ENCODE assay signal across 9 mouse cellular contexts in the genomic region with DNA sequence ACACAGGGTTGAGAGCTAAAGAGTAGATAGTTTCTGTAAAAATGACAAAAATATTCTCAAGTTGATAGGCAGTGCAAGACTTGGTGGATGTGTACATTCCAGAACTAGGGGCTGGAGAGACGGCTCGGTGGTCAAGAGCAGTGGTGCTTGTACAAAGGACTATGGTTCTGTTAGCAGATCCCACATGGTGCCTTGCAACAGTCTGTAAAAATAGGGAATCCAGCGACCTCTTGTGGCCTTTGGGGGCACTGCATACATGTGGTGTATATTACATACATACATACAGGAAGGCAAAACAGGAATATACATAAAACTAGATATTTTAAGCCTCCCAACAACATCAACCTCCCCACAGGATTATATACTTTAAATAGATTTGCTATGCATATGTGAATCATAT. TPM values are rescaled to one million over a fixed set of nuclear protein-coding genes. Genes with fewer than 3 reads are reported as not detected.
DNase-seq lines count a peak whose midpoint lies in the region; ATAC-seq and TF ChIP-seq lines count a peak whose summit lies in the region.
"Had no signal": no experiment of that assay in that cellular context is flagged by ENCODE, and none has a peak within 500 bp of the region (broad histone marks: within the 10 kb centered on the region; RNA-seq: fewer than 3 reads in every experiment).

No protein-coding gene starts in this region.

- H3K36me3 ChIP-seq in heart, postnatal 0 days (replicated peaks; ENCODE audit: control insufficient read depth, insufficient read depth, low read length): no peaks in the 10 kb centered on the region
- no peaks in the 10 kb centered on the region for H3K36me3 ChIP-seq in heart, embryonic 10.5 days

- 0 out of 2 replicates have a peak, but pooled peaks cover 4% of the 10 kb centered on the region for H3K9me3 ChIP-seq in heart, postnatal 0 days (replicated peaks; ENCODE audit: control insufficient read depth, low read length)
- no peaks in the 10 kb centered on the region for H3K9me3 ChIP-seq in heart, embryonic 10.5 days

- no peak for ATAC-seq in heart, postnatal 0 days (ENCODE audit: insufficient read depth, low read depth)
- ATAC-seq in erythroid progenitor cell, adult 5-6 weeks (replicated peaks; ENCODE audit: low FRiP score, poor library complexity, severe bottlenecking): no peak

- DNase-seq in heart, postnatal 0 days (ENCODE audit: low spot score): no peak
- no peak for DNase-seq in heart, embryonic 10.5 days (ENCODE audit: low spot score)
- peak; percentile 12 for DNase-seq in urinary bladder, adult 2 months (ENCODE audit: low spot score)
- no peak for DNase-seq in urinary bladder, adult 18-20 months (ENCODE audit: low spot score in 2 of 2)
- DNase-seq in lung, postnatal 10 days: peak; percentile 57
- DNase-seq in frontal cortex, postnatal 25 days (ENCODE audit: low spot score in 2 of 2): no peak
- DNase-seq in adrenal gland, postnatal 14 days: no peak
- DNase-seq: adrenal gland, adult 2 months had no signal

- WGBS in heart, postnatal 0 days: 65% methylated on average over 3 of the region's 3 CpGs
- WGBS in heart, embryonic 10.5 days: 62% methylated on average over 3 of the region's 3 CpGs

- TF ChIP-seq EP300 in heart, postnatal 0 days (IDR thresholded peaks at IDR 0.05; ENCODE audit: low read depth): no peak

- H3K4me1 ChIP-seq in heart, postnatal 0 days (ENCODE audit: control insufficient read depth, insufficient read depth): peaks cover 7% of the 10 kb centered on the region
- peaks cover 34% of the 10 kb centered on the region for H3K4me1 ChIP-seq in heart, embryonic 10.5 days

- TF ChIP-seq CTCF in heart, postnatal 0 days (IDR thresholded peaks at IDR 0.05; ENCODE audit: low read depth): 0 out of 2 replicates have a peak, but pooled peaks have one; percentile 28

- no peak overlapping the region for H3K4me3 ChIP-seq in heart, postnatal 0 days (ENCODE audit: low read depth, low read length)
- no peak overlapping the region for H3K4me3 ChIP-seq in heart, embryonic 10.5 days

- H3K27ac ChIP-seq in heart, postnatal 0 days (ENCODE audit: low read depth): no peak overlapping the region
- no peak overlapping the region for H3K27ac ChIP-seq in heart, embryonic 10.5 days

- H3K4me2 ChIP-seq in heart, postnatal 0 days (ENCODE audit: low read depth, low read length): no peak overlapping the region

- no peaks in the 10 kb centered on the region for H3K27me3 ChIP-seq in heart, postnatal 0 days (ENCODE audit: control insufficient read depth, insufficient read depth, low read length)
- peaks cover 19% of the 10 kb centered on the region for H3K27me3 ChIP-seq in heart, embryonic 10.5 days (ENCODE audit: insufficient read depth, poor library complexity, severe bottlenecking)

- no peak overlapping the region for H3K9ac ChIP-seq in heart, postnatal 0 days (replicated peaks; ENCODE audit: low read depth, low read length)

RNA-seq across cellular contexts. Expression of gene Timp2, which starts 12.8 kb away (rescaled TPM):
- 77.5 and 78.5 TPM in 2 replicates for total RNA-seq in heart, postnatal 0 days (2014; rRNA removed; ENCODE audit: low replicate concordance)
- 61.9 and 65.5 TPM in 2 replicates for polyA plus RNA-seq in heart, postnatal 0 days (2015; fragmentation: Nextera tagmentation; extraction: Ambion mirVana)
- polyA plus RNA-seq in heart, embryonic 10.5 days (2016; fragmentation: Nextera tagmentation; extraction: Ambion mirVana): 37.4 and 39.2 TPM in 2 replicates
- 600 and 646 TPM in 2 replicates for polyA plus RNA-seq in urinary bladder, adult 2 months (2012; rRNA removed)
- total RNA-seq in erythroid progenitor cell, adult 5-6 weeks (2015; ENCODE audit: low replicate concordance): 11.3 and 14.1 TPM in 2 replicates
- 9.0 and 16.9 TPM in 2 replicates for total RNA-seq in erythroid progenitor cell, adult 5-6 weeks (2017; ENCODE audit: low replicate concordance)
- 78.9 and 94.3 TPM in 2 replicates for total RNA-seq in adrenal gland, postnatal 14 days (2021)

RNA-seq across cellular contexts. Expression of gene Cep295nl, which starts 26.0 kb away (rescaled TPM):
- total RNA-seq in heart, postnatal 0 days (2014; rRNA removed; ENCODE audit: low replicate concordance): not detected in 2 replicates
- polyA plus RNA-seq in heart, postnatal 0 days (2015; fragmentation: Nextera tagmentation; extraction: Ambion mirVana): 0.19 and 0.31 TPM in 2 replicates
- polyA plus RNA-seq in heart, embryonic 10.5 days (2016; fragmentation: Nextera tagmentation; extraction: Ambion mirVana): 0.20 and 0.38 TPM in 2 replicates
- 1.3 and 2.3 TPM in 2 replicates for polyA plus RNA-seq in urinary bladder, adult 2 months (2012; rRNA removed)
- total RNA-seq in erythroid progenitor cell, adult 5-6 weeks (2015; ENCODE audit: low replicate concordance): not detected in 2 replicates
- not detected in 2 replicates for total RNA-seq in erythroid progenitor cell, adult 5-6 weeks (2017; ENCODE audit: low replicate concordance)
- 0.67 and 1.7 TPM in 2 replicates for total RNA-seq in adrenal gland, postnatal 14 days (2021)
- polyA plus RNA-seq: adrenal gland, adult 2 months had no signal

RNA-seq across cellular contexts. Expression of gene Lgals3bp, which starts 33.6 kb away (rescaled TPM):
- total RNA-seq in heart, postnatal 0 days (2014; rRNA removed; ENCODE audit: low replicate concordance): 77.9 and 83.1 TPM in 2 replicates
- 27.6 and 28.6 TPM in 2 replicates for polyA plus RNA-seq in heart, postnatal 0 days (2015; fragmentation: Nextera tagmentation; extraction: Ambion mirVana)
- 5.1 and 6.2 TPM in 2 replicates for polyA plus RNA-seq in heart, embryonic 10.5 days (2016; fragmentation: Nextera tagmentation; extraction: Ambion mirVana)
- polyA plus RNA-seq in urinary bladder, adult 2 months (2012; rRNA removed): 154 and 187 TPM in 2 replicates
- 31.9 and 57.7 TPM in 2 replicates for total RNA-seq in erythroid progenitor cell, adult 5-6 weeks (2015; ENCODE audit: low replicate concordance)
- total RNA-seq in erythroid progenitor cell, adult 5-6 weeks (2017; ENCODE audit: low replicate concordance): 21.6 and 56.7 TPM in 2 replicates
- 51.1 and 59.7 TPM in 2 replicates for total RNA-seq in adrenal gland, postnatal 14 days (2021)

RNA-seq across cellular contexts. Expression of gene Cant1, which starts 50.6 kb away (rescaled TPM):
- total RNA-seq in heart, postnatal 0 days (2014; rRNA removed; ENCODE audit: low replicate concordance): 28.3 and 35.5 TPM in 2 replicates
- 10.4 and 12.6 TPM in 2 replicates for polyA plus RNA-seq in heart, postnatal 0 days (2015; fragmentation: Nextera tagmentation; extraction: Ambion mirVana)
- 22.4 and 23.5 TPM in 2 replicates for polyA plus RNA-seq in heart, embryonic 10.5 days (2016; fragmentation: Nextera tagmentation; extraction: Ambion mirVana)
- 38.2 and 41.2 TPM in 2 replicates for polyA plus RNA-seq in urinary bladder, adult 2 months (2012; rRNA removed)
- 5.4 and 8.0 TPM in 2 replicates for total RNA-seq in erythroid progenitor cell, adult 5-6 weeks (2015; ENCODE audit: low replicate concordance)
- total RNA-seq in erythroid progenitor cell, adult 5-6 weeks (2017; ENCODE audit: low replicate concordance): 6.9 and 11.3 TPM in 2 replicates
- 25.3 and 28.4 TPM in 2 replicates for total RNA-seq in adrenal gland, postnatal 14 days (2021)

RNA-seq across cellular contexts. Expression of gene C1qtnf1, which starts 59.7 kb away (rescaled TPM):
- 5.8 and 12.6 TPM in 2 replicates for total RNA-seq in heart, postnatal 0 days (2014; rRNA removed; ENCODE audit: low replicate concordance)
- 7.8 and 8.3 TPM in 2 replicates for polyA plus RNA-seq in heart, postnatal 0 days (2015; fragmentation: Nextera tagmentation; extraction: Ambion mirVana)
- 2.7 and 3.3 TPM in 2 replicates for polyA plus RNA-seq in heart, embryonic 10.5 days (2016; fragmentation: Nextera tagmentation; extraction: Ambion mirVana)
- polyA plus RNA-seq in urinary bladder, adult 2 months (2012; rRNA removed): 31.7 and 38.1 TPM in 2 replicates
- not detected in 2 replicates for total RNA-seq in erythroid progenitor cell, adult 5-6 weeks (2015; ENCODE audit: low replicate concordance)
- total RNA-seq in erythroid progenitor cell, adult 5-6 weeks (2017; ENCODE audit: low replicate concordance): not detected in 2 replicates
- total RNA-seq in adrenal gland, postnatal 14 days (2021): 23.7 and 29.2 TPM in 2 replicates

Comparison
In these comparisons a context has a peak if more than half of its experiments do, and no peak if none do; other contexts are left out.
1. DNase-seq: peak in urinary bladder, adult 2 months (single experiment) and lung, postnatal 10 days (single experiment); none in heart, postnatal 0 days (single experiment), heart, embryonic 10.5 days (single experiment), urinary bladder, adult 18-20 months (0 of 2), frontal cortex, postnatal 25 days (0 of 2) and adrenal gland, postnatal 14 days (single experiment).